Mouse (Mus musculus) megakaryocyte-erythroid progenitor cell, adult 5-6 weeks (primary cell): ENCODE measurements around the gene Kctd20. TPM values are rescaled to one million over a fixed set of nuclear protein-coding genes. Genes with fewer than 3 reads are reported as not detected.

Experiments used
- ATAC-seq: replicated peaks from 2 replicates; pipeline ENCODE4 v1.8.0; 2016; ENCODE audit warnings: mild to moderate bottlenecking, inconsistent platforms; ENCODE audit not compliant: severe bottlenecking, poor library complexity, low FRiP score, low TSS enrichment
- total RNA-seq, 2 experiments: library from RNA; stranded (forward) in 1 of 2; stranded (reverse) in 1 of 2; fragments of 200-1000, 215-1000 nt in 1 of 2; fragments of >200 nt in 1 of 2; fragmentation: Nextera tagmentation in 1 of 2; gene quantifications; 2 replicates each; pipeline ENCODE4 v1.2.3; 2014 to 2017

The Kctd20 gene
- total RNA-seq, 2 experiments from 2014 or later, result 33.8 to 39.9 TPM

DNA sequence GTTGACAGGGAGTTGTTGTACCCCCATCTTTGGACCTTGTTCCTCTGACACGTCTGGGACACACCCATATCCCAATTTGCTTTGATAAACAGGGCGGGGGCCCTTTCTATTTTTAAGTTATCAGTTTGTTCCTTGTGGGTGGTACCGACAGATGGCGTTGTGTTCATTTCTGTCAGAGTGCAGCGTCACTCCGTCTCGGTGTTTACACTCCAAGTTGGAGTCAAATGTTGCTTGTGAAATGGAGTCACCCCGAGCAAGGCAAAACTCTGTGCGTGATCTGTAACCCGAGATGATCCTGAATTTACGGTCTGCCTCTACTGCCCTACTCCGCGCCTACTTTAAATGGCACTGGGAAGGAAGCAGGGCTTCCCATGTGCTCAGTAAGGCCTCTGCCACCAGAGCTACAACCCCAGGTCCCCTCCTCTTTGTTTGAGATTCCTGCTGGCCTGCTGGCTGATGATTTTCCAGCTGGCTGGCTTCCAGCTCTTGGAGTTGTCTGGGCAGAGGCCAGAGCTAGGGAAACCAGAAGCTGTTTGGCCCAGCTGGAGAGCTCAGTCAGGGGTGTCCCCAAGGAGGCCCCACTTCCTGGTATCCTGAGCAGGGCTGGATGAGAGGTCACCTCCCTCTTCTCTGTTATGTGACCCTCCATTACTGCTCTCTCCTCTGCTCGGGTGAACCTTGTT, 21.2 kb upstream of the Kctd20 start:
- ATAC-seq, result peak; percentile 74

DNA sequence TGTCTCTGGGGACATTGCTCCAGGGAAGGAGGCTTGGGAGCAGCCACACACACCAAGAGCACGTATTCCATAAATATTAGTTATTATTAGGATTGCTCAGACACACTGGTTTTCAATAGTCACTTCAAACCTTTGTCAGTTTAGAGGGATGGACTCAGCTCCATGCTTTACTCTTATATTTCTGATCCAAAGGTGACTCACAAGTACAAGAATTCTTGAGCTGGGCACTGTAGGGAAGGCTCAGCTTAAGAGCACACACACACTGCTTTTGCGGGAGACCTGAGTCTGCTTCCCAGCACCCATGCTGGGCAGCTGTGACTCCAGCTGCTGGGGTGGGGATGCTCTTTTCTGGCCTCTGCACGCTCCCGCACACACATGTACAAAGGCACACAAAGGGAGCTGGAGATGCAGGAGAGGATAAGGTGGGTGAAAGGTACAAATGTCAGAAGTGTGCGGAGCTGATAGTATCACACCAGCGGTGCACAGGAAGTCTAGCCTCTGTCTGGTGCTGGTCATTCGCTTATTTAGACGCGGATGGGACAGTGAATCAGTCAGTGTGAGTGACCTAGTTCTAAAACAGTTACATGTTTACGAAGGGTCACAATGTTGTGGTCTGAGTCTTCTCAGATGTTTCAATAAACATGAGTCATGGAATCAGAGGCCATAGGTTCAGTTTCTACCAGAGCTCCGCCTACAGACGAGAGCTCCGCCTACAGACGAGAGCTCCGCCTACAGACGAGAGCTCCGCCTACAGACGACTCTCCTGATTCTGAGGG, 20.1 kb upstream of the Kctd20 start:
- ATAC-seq, result no peak

DNA sequence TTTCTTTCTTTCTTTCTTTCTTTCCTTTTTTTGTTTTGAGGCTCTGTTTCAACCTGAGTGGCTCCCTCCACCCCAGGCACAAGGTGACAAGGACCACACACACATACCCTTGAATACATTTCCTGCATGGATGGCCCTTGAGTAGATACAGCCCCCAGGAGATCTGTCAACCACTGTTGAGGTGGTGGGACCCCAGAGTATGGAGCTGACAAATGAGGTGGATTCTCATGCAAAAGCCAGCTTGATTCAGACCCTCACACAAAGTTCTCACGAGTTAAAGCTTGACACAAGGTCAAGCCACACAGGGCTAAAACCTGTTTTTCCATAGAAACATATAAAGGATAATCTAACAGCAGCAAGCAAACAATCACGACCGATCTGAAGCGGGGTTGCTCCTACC, 19.5 kb upstream of the Kctd20 start:
- no peak for ATAC-seq

DNA sequence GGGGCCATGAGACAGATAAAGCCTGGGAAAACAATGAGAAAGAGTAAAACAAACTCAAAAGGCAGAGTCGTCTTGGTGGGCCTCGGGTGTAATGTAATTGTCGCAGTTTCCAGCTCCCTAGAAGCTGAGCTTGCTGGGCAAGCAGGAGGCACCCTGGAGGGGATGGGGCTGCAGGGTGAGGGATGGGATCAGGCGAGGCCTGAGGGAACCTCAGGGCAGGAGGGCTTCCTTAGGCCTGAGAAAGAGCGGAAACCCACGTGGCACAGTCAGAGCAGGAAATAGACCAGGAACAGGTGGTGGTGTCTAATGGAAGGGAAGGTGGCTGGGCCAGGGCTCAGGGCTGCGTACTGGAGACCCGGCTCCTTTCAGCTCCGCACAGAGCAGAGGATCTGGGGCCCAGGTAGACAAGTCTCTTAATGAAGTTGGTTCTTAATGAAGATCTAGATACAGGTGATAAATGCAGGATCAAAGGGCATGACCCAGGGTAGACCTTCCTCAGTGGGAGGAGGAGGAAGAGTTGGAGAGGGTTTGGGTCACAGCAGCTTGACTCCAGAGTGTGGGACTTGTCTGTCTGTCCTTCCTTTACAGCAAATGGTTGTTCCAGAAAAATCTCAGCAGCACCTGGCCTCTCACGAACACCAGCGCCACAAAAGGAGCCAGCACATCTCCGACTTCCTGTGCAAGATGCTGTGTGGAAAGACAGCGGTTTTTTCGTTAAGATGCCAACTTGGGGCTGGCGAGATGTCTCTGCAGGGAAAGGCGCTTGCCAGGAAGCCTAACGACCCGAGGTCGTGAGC, 17.4 kb upstream of the Kctd20 start:
- no peak for ATAC-seq

DNA sequence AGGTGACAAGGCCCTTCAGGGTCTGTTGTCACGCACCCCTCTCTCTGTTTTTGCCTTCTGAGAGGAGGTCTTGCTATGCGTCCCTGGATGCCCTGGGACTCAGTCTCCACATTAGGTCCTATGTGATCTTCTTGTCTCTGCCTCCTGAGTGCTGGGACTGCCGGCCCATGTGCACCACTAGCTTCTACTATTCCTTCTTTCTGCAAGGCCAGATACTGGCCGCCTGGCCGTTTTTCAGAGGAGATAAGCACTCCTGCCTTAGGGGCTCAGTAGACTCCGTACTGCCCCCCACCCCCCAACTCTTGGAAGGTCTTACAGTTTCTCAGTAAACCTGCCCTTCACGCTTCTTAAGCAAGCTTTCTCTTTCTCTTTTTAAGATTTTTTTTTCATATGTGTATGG, 15.6 kb upstream of the Kctd20 start:
- ATAC-seq, result 0 out of 2 replicates have a peak, but pooled peaks have one; percentile 24

DNA sequence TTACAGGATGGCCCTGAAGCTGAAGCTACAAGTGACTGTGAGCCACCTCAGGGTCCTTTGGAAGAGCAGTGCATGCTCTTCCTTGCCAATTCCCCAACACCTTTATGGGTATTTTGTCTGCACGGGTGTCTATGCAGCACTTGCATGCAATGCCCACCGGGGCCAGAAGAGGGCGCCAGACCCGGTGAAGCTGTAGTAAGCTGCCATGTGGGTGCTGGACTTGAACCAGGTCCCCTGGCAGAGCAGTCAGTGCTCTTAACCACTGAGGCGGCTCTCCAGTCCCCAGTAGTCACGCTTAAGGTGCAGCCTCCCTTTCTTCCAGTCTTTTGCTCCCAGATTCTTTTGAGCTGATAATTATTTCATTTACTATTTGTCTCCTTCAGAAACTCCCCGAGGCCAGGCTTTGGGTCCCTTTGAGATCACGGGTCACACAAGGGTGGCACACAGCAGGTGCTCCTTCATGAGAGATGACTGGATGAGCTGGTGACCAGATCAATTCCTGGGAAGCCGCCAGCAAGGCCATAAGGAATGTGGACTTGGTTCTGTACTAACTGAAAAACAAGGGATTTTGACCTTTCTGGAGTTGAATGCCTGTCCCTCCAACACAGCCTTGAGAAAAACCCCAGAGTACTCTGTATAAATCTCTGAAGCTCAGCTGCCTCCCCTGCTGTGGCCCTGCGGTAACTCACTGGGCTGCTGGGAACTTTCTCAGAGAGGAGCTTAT, 15.0 kb upstream of the Kctd20 start:
- ATAC-seq, result peak; percentile 57; the same call in 1 of the 2 replicates

DNA sequence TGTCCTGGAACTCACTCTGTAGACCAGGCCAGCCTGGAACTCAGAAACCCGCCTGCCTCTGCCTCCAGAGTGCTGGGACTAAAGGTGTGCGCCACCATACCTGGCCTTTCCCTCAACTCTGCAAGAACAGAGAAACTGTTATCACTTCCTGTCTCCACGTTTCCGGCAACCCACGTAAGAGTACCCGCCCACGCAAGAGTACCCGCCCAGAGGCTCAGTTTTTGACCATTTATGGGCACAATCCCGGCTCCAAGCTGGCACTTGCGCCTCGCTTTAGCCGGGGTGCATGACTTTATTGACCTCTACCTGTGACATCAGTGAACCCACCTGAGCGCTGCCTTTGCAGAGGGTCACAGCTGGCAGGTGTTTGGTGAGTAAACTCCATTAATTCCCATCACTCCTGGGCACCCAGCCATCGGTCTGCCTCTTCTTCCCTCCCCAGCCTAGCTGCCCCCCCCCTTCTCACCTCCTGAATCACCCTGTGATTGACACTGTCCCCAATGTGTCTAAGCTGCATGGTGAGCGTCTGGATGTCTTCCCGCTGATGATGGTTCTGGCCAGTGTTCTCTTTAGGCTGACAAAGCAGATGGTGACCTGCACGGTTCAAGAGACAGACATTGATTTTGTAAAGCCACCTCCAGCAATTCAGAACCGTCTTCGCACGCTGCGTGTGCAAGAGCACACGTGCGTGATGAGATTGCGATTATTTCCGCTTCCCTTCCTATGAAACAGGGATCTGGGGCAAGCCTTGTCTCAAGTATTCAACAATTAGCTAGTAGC, 10.8 kb upstream of the Kctd20 start:
- ATAC-seq, result no peak

DNA sequence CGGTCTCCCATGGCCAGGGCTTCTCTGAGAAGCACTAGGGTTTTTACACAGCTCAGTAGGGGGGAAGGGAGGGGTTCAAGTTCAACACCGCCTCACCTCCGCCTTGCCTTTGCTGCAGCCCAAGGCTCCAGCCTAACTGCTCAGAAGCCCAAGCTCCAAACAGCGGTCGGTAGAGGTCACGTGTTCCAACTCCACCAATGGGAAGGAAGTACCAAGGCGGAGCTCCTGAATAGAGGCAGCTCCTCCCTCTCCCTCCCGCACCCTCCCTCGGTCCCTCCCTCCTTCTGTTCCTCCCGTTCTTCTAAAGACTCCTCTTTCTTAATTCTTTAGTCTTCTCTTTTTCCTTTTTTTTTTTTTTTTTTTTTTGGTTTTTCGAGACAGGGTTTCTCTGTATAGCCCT, 9.6 kb upstream of the Kctd20 start:
- ATAC-seq, result peak; percentile 63

DNA sequence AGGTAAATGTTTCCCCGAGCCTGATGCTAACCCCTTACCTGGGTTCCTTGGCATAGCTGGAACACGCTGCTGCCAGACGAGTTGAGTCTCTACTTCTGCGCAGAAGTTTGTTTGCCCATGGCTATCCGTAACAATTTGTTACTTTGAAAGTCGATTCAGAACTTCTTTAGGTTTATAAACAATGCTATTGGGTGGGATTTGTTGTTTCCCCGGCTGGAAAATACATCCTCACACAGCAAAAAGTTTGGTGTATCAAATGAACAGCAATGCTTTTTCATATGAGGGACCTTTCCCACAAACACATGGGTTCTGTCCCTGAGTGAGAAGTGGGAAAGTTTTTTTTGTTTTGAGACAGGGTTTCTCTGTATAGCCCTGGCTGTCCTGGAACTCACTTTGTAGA, 8.0 kb upstream of the Kctd20 start, which contains the start of gene Pxt1:
Gene Pxt1 (minus strand): TSS at position 101 of the 400 bp plus-strand sequence.
- ATAC-seq, result no peak

DNA sequence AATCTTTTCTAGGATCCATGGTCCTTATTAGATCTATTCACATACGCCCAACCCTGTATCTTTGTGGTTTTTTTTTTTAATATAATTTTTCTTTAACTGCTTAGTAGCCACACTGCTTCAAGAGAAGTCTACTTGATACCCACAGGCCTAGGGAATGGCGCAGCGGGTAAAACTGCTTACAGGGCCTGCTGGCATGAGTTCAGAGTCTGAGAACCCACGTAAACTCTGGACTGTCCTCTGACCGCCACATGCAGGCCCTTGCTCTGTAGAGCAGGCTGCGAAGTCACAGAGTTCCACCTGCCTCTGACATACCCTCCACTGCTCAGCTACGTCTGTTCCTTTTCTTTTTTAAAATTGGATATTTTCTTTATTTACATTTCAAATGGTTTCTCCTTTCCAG, 7.3 kb upstream of the Kctd20 start:
- ATAC-seq, result no peak

DNA sequence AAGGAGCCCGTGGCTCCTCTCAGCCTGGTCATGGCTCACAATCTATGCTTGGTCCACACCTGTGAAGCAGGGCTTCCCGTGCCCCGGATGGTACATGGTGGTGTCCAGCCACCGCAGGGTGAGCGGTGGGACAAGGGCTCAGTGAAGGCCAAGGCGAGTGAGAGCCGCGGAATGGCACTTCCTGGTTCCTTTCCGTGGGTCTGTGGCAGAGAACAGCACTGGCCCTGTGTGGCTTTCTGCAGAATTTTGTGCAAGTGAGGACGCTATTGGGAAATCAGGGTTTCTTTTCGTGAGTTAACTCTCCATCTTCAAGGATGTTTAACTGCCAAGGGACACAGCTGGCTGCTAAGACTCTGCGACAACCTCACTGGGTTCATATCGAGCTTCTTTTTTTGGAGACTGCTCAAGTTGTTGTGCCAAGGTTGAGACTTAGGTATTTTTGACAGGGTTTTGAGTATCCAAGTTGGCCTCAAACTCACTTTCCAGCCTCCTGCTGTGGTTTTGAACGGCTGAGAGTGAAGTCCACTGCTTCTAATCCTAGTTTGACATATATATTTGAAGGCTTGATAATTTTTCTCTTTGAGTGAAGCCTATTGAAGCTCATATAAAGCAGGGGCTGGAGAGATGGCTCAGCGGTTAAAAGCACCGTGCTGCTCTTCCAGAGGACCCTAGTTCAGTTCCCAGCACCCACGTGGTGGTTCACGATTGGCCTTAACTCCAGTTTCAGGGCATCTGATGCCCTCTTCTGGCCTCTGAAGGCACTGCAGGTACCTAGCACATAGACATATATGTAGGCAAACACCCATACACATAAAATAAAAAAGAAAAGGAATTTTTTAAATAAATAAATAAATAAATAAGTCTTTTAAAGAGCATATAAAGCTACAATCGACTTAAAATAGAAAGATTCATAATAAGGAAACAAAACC, 4.5 kb upstream of the Kctd20 start:
- no peak for ATAC-seq

DNA sequence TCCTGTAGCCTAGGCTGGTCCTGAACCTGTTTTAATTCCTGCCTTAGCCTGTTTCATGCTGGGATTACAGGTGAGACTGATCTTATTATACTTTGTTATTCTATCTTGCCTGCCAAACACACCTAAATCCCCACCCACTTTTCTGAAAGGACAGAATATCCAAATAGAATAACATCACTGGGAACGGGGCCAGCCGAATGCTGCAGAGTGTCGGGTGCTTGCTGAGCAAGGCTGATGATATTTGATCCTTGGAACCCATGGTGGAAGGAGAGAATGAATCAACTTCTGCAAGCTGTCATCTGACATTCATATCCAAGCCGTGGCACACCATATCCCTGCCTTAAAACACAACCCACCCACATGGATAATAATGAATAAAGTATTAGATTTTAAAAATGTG, 3.1 kb upstream of the Kctd20 start:
- no peak for ATAC-seq

DNA sequence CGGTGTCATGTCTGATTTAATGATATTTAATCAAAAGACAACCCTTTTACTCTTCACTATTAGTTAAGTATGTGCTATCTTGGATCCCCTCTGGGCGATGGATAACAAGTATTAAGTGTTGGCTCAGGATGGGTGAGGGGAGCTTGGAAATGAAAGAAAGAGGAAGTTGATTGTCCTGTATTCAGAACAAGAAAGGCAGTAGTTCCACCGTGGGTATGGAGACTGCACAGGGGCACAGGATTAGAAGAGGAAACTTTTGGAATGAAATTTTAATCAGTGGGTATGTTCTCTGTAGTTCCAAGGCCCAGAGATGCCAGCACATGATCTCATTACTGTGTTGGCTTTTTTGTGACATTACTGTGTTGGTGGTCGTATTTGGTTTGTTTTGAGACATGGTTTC, 999 bp upstream of the Kctd20 start:
- ATAC-seq, result no peak

DNA sequence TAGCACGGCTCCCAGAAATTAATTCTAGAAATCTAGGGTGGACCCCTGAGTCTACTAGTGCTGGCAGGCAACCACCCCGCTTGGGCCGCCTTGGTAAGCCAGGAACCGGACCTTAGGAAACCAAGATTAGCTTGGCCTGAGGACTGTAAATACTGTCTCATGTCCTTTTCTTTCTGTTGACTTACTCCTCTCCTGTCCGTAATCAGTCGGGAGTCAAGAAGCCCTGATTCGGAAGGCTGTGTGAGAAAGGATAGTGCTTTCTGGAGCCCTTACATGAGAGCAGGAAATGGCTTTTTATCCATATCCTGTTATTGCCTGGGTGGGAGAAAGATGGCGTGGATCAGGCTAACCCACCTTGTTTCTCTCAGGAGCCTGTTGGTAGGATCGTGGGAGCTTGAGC, 1.5 kb downstream of the Kctd20 start:
- no peak for ATAC-seq

DNA sequence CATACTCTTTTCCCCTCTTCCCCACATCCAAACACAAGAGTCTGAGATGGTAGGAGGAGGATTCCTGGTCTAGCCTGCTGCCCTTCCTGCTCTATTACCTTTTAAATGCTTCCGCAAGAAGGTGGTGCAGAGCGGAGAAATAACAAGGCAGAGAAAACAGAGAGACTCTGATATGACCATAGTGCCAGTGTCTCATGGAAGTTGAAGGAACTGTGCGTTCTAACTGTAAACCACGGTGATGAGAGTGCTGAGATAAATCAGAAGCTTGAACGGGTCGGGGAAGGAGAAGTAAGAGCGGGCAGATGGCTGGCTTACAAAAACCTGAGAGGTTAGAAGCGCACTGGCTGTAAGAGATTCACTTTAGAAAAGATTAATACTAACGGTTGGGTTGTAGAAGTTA, 2.7 kb downstream of the Kctd20 start:
- ATAC-seq, result no peak

DNA sequence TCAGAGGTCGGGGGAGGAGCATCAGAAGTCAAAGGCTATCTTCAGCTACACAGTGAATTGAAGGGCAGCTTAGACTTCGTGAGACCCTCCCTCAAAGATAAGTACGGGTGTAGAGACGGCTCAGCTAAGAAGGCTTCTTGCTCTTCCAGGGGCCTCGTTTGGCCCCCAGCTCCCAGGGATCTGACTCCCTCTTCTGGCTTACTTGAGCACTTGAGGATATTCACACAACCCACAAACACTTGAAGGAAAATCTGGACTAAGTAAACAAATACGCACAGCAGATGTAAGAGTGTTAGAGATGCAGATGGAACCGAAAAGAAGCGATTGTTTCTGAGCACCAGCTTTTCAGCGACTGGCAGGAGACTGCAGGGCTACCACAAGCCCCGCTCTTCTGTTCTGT, 8.8 kb downstream of the Kctd20 start:
- ATAC-seq, result no peak

DNA sequence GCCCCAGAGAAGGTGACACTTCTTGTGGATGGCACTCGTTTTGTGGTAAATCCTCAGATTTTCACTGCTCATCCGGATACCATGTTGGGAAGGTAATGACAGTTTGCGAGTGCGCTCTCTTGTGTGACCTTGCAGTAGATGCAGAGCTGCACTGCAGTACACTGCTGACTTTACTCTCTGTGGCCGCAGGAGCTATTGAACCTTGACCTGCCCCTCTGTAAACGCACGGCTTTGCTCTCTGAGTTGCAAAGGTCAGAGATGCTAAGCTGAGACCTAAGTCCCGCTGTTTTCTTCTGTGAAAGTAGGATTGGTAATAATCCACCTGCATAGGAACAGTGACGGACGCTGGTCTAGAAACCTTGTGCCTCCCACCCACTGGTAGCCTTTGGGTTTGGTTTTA, 9.8 kb downstream of the Kctd20 start:
- ATAC-seq, result no peak

DNA sequence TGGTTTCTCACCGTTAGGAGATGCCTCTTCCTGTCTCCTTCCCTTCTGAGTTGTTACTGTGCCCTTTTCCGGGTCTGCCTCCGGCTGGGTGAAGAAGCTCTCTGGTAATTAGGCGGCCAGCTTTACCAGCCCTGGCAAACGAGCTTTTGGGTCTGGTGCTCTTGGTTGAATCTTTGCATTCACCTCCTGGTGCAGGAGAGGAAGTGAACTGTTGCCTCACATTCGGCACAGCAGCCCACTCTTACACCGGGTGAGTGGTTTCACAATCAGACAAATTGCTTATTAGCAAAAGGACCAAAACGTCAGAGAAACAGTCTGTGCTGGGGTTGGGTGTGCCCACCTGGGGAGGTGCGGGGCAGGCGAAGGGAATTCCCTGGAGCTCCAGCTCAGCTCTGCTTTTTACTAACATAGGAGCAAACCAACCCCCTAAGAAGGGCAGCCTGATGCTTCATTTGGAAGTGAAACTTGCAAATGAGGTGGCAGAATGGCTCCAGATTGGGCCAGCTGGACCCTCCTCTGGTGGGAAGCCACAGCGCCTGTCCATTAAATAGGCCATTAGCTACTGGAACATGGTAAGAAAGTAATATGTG, 15.4 kb downstream of the Kctd20 start:
- ATAC-seq, result no peak
